Mouse (Mus musculus) spleen, postnatal 4 days (tissue): ENCODE results near the gene Iqce.

ENCODE experiments used
- DNase-seq, 2 experiments: peaks; one replicate each; pipeline ENCODE4 v3.0.0; 2022; ENCODE audit warnings: low spot score in 2 of 2

The Iqce gene

GRCm38 (mm10) chr5:140702103-140702513 is at the start of gene Iqce:
TSS of gene Iqce (minus strand) at chr5:140702378.
- DNase-seq: peak; percentile 91 to 94

DNA sequence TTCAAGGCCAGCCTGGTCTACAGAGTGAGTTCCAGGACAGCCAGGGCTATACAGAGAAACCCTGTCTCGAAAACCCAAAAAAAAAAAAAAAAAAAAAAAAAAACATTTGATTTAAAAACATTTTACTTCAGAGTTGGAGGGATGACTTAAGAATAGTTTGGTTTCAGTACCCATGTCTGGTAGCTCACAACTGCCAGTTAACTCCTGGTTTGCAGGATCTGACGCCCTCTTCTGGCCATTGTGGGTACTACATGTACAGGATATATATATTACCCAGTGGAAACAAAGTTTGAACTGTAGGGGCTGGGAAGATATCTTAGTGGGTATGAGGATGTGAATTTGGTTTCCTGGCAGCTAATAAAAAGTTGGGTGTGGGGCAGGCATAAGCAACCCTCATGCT is 48.7 kb upstream of the Iqce start:
- peak; percentile 66 to 88 for DNase-seq

GRCm38 (mm10) chr5:140749062-140749875 is 47.1 kb upstream of the Iqce start:
- DNase-seq: peak; percentile 73 to 89

DNA sequence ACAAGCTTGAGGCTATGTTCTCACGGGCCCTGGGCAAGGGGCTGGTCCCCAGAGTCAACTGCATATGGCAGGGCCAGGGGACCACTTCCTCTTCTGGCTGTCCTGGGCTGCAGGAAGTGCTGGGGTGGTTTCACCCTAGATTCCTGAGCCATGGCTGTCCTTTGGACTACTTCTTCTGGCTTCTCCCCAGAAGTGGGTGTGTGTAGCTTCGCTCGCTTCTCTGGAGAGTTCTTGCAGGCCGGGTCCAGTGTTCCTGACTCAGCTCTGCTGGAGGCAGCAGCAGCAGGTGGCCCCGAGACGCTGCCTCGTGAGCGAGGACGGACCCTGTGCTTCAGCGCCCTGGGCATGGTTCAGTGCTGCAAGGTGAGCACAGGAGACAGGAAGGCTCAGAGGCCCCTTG is 46.2 kb upstream of the Iqce start:
- no peak for DNase-seq

DNA sequence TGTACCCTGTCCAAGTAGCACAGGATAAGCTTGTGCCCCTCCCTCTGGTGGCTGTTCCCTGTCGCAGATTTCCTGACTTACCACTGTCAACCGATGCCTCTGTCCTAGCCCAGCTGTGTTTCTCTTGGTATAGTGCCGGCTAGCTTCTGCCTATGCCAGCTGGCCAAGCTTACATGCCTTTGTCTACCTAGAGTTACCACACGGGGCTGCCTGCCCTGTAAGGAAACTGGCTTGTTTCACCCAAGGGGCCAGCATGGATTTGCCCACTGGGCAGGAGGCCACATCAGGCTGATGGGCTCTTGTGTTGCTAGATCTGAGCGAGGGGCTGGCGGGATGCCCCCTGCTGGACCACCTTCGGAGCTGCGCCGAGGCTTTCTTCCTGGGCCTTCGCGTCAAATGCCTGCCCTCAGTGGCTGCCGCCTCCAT is 41.5 kb upstream of the Iqce start:
- DNase-seq: no peak

DNA sequence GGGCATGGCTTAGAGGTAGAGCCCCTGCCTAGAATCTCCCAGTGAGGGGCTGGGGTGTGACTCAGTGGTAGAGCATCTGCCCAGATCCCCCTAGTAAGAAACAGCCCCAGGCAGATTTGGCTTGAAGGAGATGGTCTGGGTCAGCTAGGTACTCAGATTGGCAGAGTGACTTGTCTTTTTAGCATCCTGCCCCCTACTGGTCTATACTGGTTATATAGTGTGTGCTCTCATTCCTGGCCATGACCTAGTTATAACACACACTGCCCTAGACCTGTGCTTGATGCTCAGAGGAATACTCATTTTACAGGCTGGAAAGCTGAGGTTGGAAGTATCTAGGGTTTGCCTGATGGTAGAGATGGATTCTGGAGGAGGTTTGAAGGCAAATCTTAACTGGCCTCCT is 39.7 kb upstream of the Iqce start:
- no peak for DNase-seq

- no peak for DNase-seq
Observed at GRCm38 (mm10) chr5:140741040-140741439, 38.9 kb upstream of the Iqce start.

DNA sequence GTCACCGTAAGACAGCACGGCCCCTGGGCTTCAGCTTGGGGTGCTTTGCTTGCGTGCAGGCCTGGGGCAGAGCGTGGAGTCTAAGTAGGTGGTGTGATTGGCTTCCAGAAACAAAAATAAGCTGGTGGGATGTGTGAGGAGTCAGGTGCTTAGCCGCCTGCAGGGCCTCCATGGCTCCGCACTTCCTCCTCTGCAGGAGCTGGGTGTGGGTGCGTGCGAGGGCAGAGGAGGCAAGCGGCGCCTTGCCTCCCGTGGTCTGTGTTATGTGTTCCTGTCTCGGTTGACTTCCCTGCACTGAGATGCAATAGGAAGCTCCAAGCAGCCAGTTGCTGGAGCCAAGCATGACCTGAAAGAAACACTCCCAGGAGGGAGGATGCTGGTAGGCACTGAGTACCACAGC is 37.6 kb upstream of the Iqce start:
- DNase-seq: no peak

DNA sequence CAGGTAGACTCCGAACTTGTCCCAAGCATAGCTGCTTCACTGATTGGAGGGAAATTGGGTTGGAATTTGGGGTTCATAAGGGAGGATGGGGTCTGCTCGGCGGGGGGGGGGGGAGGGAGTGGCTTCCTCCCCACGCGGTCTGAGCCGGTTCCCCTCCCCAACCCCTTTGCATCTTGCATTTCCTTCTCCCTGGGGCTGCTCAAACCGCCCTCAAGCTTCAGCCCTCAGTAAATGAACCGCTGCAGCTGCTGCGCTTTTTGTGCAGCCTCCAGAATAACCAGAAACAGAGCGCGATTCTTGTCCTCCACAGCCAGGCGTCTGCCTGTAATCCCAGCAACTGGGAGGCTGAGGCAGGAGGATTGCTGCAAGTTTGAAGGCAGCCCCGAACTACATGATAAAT is 34.0 kb upstream of the Iqce start:
- no peak for DNase-seq

DNA sequence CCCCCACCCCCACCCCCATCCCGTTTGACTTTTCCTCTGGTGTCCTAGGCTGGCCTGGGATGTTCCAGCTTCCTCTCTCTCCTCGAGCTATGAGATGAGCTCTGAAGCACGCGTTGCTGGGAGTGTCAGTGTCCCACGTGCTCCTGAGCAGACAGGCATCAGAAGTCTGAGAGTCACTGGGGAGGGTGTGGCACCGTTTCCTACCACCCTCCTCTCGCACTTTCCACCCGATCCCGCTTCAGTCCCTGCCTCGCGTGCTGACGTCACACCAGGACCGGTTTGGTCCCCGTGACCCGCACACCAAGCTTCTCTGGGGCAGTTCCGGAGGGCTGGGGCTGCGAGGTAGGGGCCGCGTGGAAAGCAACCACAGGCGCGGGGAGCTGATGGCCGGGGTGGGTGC is 33.1 kb upstream of the Iqce start:
- no peak for DNase-seq

GRCm38 (mm10) chr5:140733336-140733735 is 31.2 kb upstream of the Iqce start:
- no peak for DNase-seq

DNA sequence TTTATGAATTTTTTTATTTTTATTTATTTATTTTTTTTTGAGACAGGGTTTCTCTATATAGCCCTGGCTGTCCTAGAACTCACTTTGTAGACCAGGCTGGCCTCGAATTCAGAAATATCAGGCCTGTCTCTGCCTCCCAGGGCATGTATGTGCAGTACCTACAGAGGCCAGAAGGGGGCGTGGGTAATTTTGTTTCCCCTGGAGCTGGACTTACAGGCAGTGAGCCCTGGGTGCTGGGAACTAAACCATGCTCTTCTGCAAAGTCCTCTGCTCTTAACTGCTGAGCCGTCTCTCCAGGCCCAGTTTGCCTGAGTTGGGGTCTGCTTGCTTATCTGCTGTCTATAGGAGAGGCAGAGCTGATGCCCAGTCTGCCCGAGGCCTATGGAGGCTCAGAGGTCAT is 30.0 kb upstream of the Iqce start:
- peak; percentile 47 to 80 for DNase-seq

DNA sequence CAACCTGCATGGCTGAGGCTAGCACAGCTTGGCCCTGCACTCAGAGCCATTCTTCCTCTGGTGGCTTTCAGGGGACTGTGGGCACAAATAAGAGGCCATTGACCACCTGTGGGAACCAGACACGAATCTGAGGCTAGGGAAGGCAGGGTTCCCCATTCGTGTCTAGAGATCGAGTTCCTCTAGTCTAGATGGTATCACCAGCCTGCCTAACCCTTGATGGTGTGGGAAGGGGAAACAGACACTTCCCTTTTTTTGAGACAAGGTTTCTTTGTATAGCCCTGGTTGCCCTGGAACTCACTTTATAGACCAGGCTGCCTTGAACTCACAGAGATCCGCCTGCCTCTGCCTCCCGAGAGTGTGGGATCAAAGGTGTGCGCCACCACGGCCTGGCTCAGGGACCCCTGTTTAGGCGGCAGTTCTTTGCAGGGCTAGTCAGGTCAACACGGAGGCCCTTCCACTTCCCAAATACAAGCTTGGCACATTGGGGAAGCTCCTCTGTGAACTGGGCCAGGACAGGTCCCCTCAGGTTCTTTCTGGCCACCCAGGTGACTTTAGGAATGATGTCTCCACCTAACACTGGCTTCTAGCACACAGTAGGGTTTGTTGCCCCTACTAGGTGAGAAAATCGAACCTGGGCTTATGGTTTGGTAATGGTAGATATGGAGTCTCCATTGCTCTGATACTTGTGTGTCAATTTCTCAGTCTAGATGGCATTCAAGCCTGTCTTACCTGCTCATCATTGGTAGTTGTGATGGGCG is 29.0 kb upstream of the Iqce start:
- DNase-seq: no peak

GRCm38 (mm10) chr5:140726946-140727740 is 25.0 kb upstream of the Iqce start:
- no peak for DNase-seq

GRCm38 (mm10) chr5:140726062-140726839 is 24.1 kb upstream of the Iqce start:
- DNase-seq: no peak

- peak in 1 of 2 experiments; percentile 60 for DNase-seq
Observed at GRCm38 (mm10) chr5:140723822-140724221, 21.6 kb upstream of the Iqce start, which contains the start of gene Amz1. TSS of gene Amz1 (plus strand) at chr5:140724127.

DNA sequence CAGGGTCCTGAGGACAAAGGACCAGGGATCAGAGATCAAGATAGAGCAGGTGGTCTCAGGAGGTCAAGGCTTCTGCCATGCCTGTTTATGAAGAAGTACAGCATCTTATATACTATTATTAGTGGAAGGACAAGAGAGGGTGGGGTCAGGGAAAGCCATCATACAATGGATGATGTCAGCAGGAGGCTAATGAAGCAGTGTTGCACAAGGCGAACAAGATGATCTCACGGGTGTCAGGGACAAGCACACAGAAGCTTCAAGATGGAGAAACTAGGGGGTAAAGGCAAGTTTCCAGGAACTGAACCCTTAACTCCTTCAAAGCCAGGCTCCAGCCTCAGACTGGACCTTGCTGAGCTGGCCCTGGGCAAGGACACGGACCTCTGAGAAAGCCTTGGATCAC is 19.9 kb upstream of the Iqce start:
- DNase-seq: no peak

GRCm38 (mm10) chr5:140720773-140721172 is 18.6 kb upstream of the Iqce start:
- no peak for DNase-seq

- DNase-seq: no peak
Observed at GRCm38 (mm10) chr5:140711040-140711439, 8.9 kb upstream of the Iqce start.

DNA sequence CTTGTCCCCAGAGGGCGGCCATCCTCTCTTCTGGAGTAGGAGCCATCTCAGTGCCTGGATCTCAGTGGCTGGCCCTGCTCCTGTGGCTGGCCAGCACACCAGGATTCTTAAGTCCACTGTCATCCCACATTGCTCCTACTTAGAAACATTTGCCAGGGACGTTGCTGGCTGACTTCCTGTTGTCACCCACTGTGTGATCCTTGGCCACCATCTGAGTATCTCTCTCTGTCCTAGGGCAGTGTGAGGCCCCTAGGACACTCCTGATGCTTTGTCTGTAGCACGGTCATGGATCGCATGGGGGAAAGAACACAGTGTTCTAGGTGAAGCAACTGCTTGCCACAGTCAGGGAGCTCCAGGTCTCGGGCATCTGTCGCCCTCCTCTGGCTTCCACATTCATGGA is 8.1 kb upstream of the Iqce start:
- no peak for DNase-seq

- DNase-seq: peak in 1 of 2 experiments; percentile 61
Observed at GRCm38 (mm10) chr5:140705501-140706171, 3.5 kb upstream of the Iqce start.
